In genomic region chr13:44167186-44167585, GRCm38 (mm10) we compare ENCODE assay signal across 12 mouse cellular contexts.
A peak's percentile ranks its signal among the peaks of the same experiment; 100 is the strongest.
DNase-seq lines count a peak whose midpoint lies in the region; ATAC-seq lines count a peak whose summit lies in the region.
"Had no signal": no experiment of that assay in that cellular context is flagged by ENCODE, and none has a peak within 500 bp of the region (broad histone marks: within the 10 kb centered on the region; RNA-seq: fewer than 3 reads in every experiment).

No protein-coding gene starts in this region.

- DNase-seq in layer of hippocampus, adult 11-12 months (ENCODE audit: low spot score): peak; percentile 26
- DNase-seq in layer of hippocampus, adult 9-10 months (ENCODE audit: low spot score): no peak
- DNase-seq in embryo, embryonic 10.5 days (ENCODE audit: low spot score): peak; percentile 41
- DNase-seq in layer of hippocampus, postnatal 10 days (ENCODE audit: low spot score in 2 of 2): peak; percentile 15 to 36
- DNase-seq in adrenal gland, adult 8-10 months: no peak
- DNase-seq in spleen, postnatal 4 days (ENCODE audit: low spot score in 2 of 2): no peak
- DNase-seq: liver had no signal

- ATAC-seq in embryonic facial prominence, embryonic 15.5 days (ENCODE audit: insufficient number of reproducible peaks, low FRiP score, low TSS enrichment, low read depth): no peak
- ATAC-seq in cerebellum, adult (ENCODE audit: insufficient number of reproducible peaks, low FRiP score, low TSS enrichment): no peak
- ATAC-seq: midbrain, embryonic 16.5 days had no signal

- peaks cover 10% of the 10 kb centered on the region; the same call in 1 of the 2 replicates for H3K4me1 ChIP-seq in embryonic facial prominence, embryonic 15.5 days

- H3K4me2 ChIP-seq in embryonic facial prominence, embryonic 15.5 days (replicated peaks): 0 out of 2 replicates have a peak overlapping the region, but pooled peaks have one; percentile 4

- H3K4me3 ChIP-seq in embryonic facial prominence, embryonic 15.5 days (replicated peaks): no peak overlapping the region
- H3K4me3 ChIP-seq: erythroblast, embryonic 14.5 days had no signal

- H3K36me3 ChIP-seq in embryonic facial prominence, embryonic 15.5 days: no peaks in the 10 kb centered on the region
- H3K36me3 ChIP-seq: G1E had no signal

- H3K9ac ChIP-seq in embryonic facial prominence, embryonic 15.5 days: no peak overlapping the region

- no peaks in the 10 kb centered on the region for H3K27me3 ChIP-seq in embryonic facial prominence, embryonic 15.5 days

- 26% methylated on average over 9 of the region's 9 CpGs for WGBS in embryonic facial prominence, embryonic 15.5 days

- H3K9me3 ChIP-seq in embryonic facial prominence, embryonic 15.5 days (replicated peaks): no peaks in the 10 kb centered on the region
- H3K9me3 ChIP-seq: G1E had no signal

- H3K27ac ChIP-seq in embryonic facial prominence, embryonic 15.5 days (replicated peaks): no peak overlapping the region

Comparison
In these comparisons a context has a peak if more than half of its experiments do, and no peak if none do; other contexts are left out.
1. DNase-seq: peak in layer of hippocampus, adult 11-12 months (single experiment), embryo, embryonic 10.5 days (single experiment) and layer of hippocampus, postnatal 10 days (2 of 2); none in layer of hippocampus, adult 9-10 months (single experiment), adrenal gland, adult 8-10 months (single experiment) and spleen, postnatal 4 days (0 of 2).